Mouse (Mus musculus): ENCODE data around the gene Zfp638.
A peak's percentile ranks its signal among the peaks of the same experiment; 100 is the strongest.
"Not testable (repeated sequence)": the region's sequence is repeated elsewhere in the genome, so short reads cannot be mapped to it uniquely, and the experiment has no call there.

Gene Zfp638

GRCm38 (mm10) chr6:83866954-83867597 is at the start of gene Zfp638:
Gene Zfp638 (plus strand): TSS chr6:83867109.
- DNase-seq (ENCODE audit: extremely low spot score), result peak; percentile 97

- DNase-seq (ENCODE audit: extremely low spot score), result no peak
These were observed 47.9 kb upstream of the Zfp638 start for GRCm38 (mm10) chr6:83818996-83819395.

- no peak for DNase-seq (ENCODE audit: extremely low spot score)
These were observed 46.0 kb upstream of the Zfp638 start for GRCm38 (mm10) chr6:83820727-83821515.

GRCm38 (mm10) chr6:83821856-83822255 is 45.1 kb upstream of the Zfp638 start:
- no peak for DNase-seq (ENCODE audit: extremely low spot score)

GRCm38 (mm10) chr6:83830941-83831605 is 35.8 kb upstream of the Zfp638 start:
- DNase-seq (ENCODE audit: extremely low spot score), result no peak

- DNase-seq (ENCODE audit: extremely low spot score), result peak; percentile 97
These were observed 35.2 kb upstream of the Zfp638 start, which contains the start of gene Paip2b for GRCm38 (mm10) chr6:83831606-83832123. Gene Paip2b (minus strand): TSS chr6:83831741.

- not testable (repeated sequence) for DNase-seq (ENCODE audit: extremely low spot score)
These were observed 34.5 kb upstream of the Zfp638 start for GRCm38 (mm10) chr6:83832393-83832792.

- DNase-seq (ENCODE audit: extremely low spot score), result no peak
These were observed 30.1 kb upstream of the Zfp638 start for GRCm38 (mm10) chr6:83836826-83837225.

- no peak for DNase-seq (ENCODE audit: extremely low spot score)
These were observed 28.9 kb upstream of the Zfp638 start for GRCm38 (mm10) chr6:83838046-83838445.

GRCm38 (mm10) chr6:83840086-83840485 is 26.8 kb upstream of the Zfp638 start:
- no peak for DNase-seq (ENCODE audit: extremely low spot score)

- DNase-seq (ENCODE audit: extremely low spot score), result no peak
These were observed 22.0 kb upstream of the Zfp638 start for GRCm38 (mm10) chr6:83844913-83845312.

- no peak for DNase-seq (ENCODE audit: extremely low spot score)
These were observed 20.8 kb upstream of the Zfp638 start for GRCm38 (mm10) chr6:83846141-83846540.

GRCm38 (mm10) chr6:83849446-83849845 is 17.5 kb upstream of the Zfp638 start:
- DNase-seq (ENCODE audit: extremely low spot score), result no peak

- DNase-seq (ENCODE audit: extremely low spot score), result peak; percentile 8
These were observed 9.4 kb upstream of the Zfp638 start for GRCm38 (mm10) chr6:83857476-83857875.

GRCm38 (mm10) chr6:83860033-83860432 is 6.9 kb upstream of the Zfp638 start:
- no peak for DNase-seq (ENCODE audit: extremely low spot score)

- no peak for DNase-seq (ENCODE audit: extremely low spot score)
These were observed 3.4 kb upstream of the Zfp638 start for GRCm38 (mm10) chr6:83863538-83863937.

- no peak for DNase-seq (ENCODE audit: extremely low spot score)
These were observed 486 bp upstream of the Zfp638 start for GRCm38 (mm10) chr6:83866423-83866822.

GRCm38 (mm10) chr6:83867598-83868585 is 983 bp downstream of the Zfp638 start:
- DNase-seq (ENCODE audit: extremely low spot score), result peak; percentile 34

- peak; percentile 45 for DNase-seq (ENCODE audit: extremely low spot score)
These were observed 12.9 kb downstream of the Zfp638 start for GRCm38 (mm10) chr6:83879815-83880214.

- DNase-seq (ENCODE audit: extremely low spot score), result no peak
These were observed 19.9 kb downstream of the Zfp638 start for GRCm38 (mm10) chr6:83886789-83887188.

GRCm38 (mm10) chr6:83888802-83889201 is 21.9 kb downstream of the Zfp638 start:
- no peak for DNase-seq (ENCODE audit: extremely low spot score)
